Mouse (Mus musculus) thymus, postnatal 10 days (tissue): ENCODE results near the gene Snph.

Source experiments
- DNase-seq, 2 experiments: peaks; one replicate each; pipeline ENCODE4 v3.0.0; 2021; ENCODE audit warnings: low spot score in 2 of 2

Gene Snph

DNA sequence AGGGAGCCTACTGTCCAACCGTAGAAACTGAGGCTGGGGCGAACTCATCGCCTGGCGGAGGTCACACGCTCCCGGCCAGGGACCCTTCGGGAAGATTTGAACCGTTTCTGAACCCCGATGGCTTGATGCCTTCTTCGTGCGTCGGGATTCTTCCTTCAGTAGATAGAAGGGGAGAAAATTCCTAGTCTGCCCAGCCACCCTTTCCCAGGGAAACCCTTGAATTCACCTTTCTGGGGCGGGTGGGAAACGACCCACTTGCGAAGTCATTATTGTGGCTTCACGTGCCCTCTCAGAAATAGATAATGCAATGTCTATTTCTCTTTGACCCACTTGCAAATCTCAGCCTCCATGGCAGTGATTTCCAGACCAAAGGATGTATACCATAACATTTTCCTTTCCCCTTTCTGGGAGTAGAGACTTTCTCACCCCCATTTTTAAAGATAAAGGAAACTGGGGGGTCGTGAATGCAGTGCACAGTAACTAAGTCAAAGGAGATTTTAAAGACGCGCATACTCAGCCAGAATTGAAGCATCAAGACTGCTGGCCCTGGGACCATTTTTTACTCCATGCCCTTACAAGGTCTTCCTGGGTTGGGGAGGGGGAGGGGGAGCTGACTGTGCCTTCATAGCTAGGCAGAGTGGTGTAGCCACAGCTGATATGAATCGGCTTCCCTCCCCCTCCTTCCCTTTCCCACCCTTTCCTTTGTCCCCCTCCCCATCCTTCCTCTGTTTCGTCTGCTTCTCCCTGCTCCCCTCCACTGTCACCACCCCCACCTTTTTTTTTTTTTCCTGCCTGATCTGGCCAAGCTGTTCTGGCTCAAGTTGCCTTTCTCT lies 89.1 kb downstream of the Snph start:
- DNase-seq: peak; percentile 52 to 55

DNA sequence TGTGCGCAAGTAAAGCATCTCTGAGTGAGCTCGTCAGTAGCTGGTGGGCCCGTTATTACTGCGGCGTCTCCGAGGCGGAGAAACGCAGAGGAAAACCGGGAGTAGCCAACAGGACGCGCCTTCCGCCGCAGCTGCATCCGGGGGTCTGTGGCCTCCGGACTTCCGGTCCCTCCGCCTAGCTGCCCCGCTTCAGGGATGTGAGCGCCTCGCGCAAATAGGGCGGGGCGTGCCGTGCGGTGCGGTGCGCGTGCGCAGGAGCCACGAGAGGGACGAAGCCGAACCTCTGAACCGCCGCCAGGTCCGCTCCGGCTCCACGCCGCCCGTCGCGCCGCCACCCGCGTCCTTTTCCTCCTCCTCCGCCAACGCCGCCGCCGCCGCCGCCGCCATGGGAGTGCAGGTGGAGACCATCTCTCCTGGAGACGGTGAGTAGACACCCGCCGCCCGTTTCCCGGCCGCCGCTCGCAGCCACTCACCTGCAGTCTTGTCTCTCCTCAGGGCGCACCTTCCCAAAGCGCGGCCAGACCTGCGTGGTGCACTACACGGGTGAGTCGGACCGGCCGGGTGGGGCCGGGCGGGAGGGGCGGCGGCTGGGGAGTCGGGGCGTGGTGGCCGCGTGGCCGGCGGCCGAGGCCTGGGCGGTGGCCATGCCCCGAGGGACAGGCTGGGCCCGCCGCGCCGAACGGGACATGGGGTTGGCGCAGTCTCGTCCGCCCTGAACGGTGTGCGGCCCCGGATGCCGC lies 89.9 kb downstream of the Snph start, which contains the start of gene Fkbp1a:
Gene Fkbp1a, plus strand, starts transcription at position 161 of the 740 bp plus-strand sequence.
- DNase-seq: peak; percentile 89 to 90
